Mouse (Mus musculus) midbrain, embryonic 15.5 days (tissue): ENCODE data around the gene Jsrp1. TPM values are rescaled to one million over a fixed set of nuclear protein-coding genes. Genes with fewer than 3 reads are reported as not detected.
A peak's percentile ranks its signal among the peaks of the same experiment; 100 is the strongest.

Source experiments
- ATAC-seq: fragments of 200-750 bp; cut with Nextera tagmentation; replicated peaks from 2 replicates; pipeline ENCODE4 v1.8.0; 2017; ENCODE audit warnings: moderate TSS enrichment
- H3K27ac ChIP-seq: fragments of 300-500 bp; sonication (generic); 2 replicates; pipeline ENCODE4 v1.5.1; 2015; ENCODE audit warnings: mild to moderate bottlenecking, inconsistent platforms
- H3K27me3 ChIP-seq: fragments of 300-500 bp; sonication (generic); replicated peaks from 2 replicates; pipeline ENCODE4 v1.6.1; 2015; ENCODE audit warnings: inconsistent platforms
- H3K36me3 ChIP-seq: fragments of 300-500 bp; sonication (generic); replicated peaks from 2 replicates; pipeline ENCODE4 v1.6.1; 2015; ENCODE audit warnings: inconsistent platforms
- H3K4me1 ChIP-seq: fragments of 300-500 bp; sonication (generic); 2 replicates; pipeline ENCODE4 v1.6.1; 2015; ENCODE audit warnings: inconsistent platforms
- H3K4me2 ChIP-seq: fragments of 300-500 bp; sonication (generic); 2 replicates; pipeline ENCODE4 v1.6.1; 2015; ENCODE audit warnings: inconsistent platforms, mild to moderate bottlenecking, moderate library complexity
- H3K4me3 ChIP-seq: fragments of 300-500 bp; sonication (generic); 2 replicates; pipeline ENCODE4 v1.5.1; 2015; ENCODE audit warnings: mild to moderate bottlenecking, inconsistent platforms
- H3K9ac ChIP-seq: fragments of 300-500 bp; sonication (generic); 2 replicates; pipeline ENCODE4 v1.6.1; 2015; ENCODE audit warnings: mild to moderate bottlenecking, inconsistent platforms
- H3K9me3 ChIP-seq: fragments of 300-500 bp; sonication (generic); 2 replicates; pipeline ENCODE4 v1.6.1; 2016; ENCODE audit warnings: inconsistent platforms
- WGBS: fragments of 180-500 bp; shearing (Covaris S2); methylation state at CpG from one replicate; pipeline ENCODE4 v1.1.7; 2015; ENCODE audit warnings: mixed read lengths; 5-methylcytosine and 5-hydroxymethylcytosine counted together
- polyA plus RNA-seq: library from polyadenylated mRNA; unstranded; fragments of >200 nt; fragmentation: Nextera tagmentation; extraction: Ambion mirVana; gene quantifications from 2 replicates; pipeline ENCODE4 v1.2.1, GENCODE M21; 2015

Jsrp1 gene
- polyA plus RNA-seq, 1 experiment from 2014 or later = 0.59 TPM

DNA sequence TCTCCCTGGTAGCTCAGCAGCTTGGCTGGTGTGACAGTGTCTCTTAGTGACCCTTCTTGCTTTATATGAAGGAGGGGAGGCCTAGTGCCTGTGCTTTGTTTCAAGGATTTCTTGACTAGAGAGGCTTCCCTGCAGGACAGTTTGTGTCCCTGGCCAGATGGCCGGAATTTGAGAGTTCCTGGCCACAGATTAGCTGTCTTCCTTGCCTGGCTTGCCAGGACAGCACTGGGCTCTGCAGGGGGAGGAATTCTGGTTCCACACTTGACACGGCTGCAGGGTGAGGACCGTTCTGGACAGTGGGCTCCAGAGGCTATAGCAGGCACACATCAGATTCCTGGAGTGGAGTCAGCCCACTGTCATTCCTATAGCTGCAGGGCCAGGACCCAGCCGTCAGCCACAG is 37.6 kb downstream of the Jsrp1 start:
- ATAC-seq = no peak
- Histone ChIP-seq H3K9ac (no peak overlapping the region), H3K4me3 (no peak overlapping the region), H3K4me1 (no peaks in the 10 kb centered on the region), H3K27ac (no peak overlapping the region), H3K36me3 (peaks cover 73% of the 10 kb centered on the region), H3K4me2 (no peak overlapping the region), H3K27me3 (no peaks in the 10 kb centered on the region), H3K9me3 (no peaks in the 10 kb centered on the region)
- WGBS = 88% methylated on average over 4 of the region's 4 CpGs

DNA sequence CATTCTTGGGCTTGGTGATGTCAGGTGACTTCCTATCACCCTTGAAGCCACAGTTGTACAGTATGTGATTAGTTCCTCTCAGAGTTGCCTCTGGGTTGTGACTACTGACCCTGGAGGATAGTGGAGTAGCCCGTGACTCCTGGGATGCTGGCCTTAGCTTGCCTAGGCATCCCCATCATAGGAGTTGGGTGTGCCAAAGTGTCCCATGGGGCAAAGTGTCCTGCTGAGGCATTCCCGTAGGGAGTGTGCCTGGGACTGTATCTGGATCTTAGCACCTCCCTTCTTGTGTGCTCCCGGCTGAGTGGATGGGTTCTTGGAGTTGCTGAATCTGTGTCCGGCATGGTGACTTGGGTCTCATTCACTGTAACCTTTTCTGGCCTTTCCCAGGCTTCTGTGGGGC is 38.3 kb downstream of the Jsrp1 start:
- Histone ChIP-seq H3K4me3 (no peak overlapping the region), H3K9me3 (no peaks in the 10 kb centered on the region), H3K4me2 (no peak overlapping the region), H3K9ac (no peak overlapping the region), H3K27ac (no peak overlapping the region), H3K4me1 (no peaks in the 10 kb centered on the region), H3K36me3 (peaks cover 79% of the 10 kb centered on the region), H3K27me3 (no peaks in the 10 kb centered on the region)
- no peak for ATAC-seq
- WGBS = 94% methylated on average over 4 of the region's 4 CpGs

DNA sequence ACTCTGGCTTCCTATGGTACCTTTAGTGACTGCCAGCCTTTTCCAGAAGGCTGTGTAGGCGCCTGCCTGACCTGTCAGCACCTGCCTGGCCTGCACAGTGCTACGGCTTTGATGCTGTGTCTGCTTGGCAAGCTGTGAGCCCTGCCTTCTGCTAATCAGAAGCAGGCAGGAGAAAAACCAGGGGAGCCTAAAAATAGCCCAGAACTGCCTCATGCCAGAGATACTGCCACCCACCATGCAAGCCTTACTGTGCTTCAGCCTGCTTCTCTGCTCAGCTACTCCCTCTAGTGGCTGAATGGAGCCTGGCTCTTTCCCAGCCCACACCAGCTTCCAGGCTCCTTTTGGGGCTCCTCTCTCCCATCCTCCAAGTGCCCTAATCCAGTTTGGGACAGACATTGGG is 38.7 kb downstream of the Jsrp1 start:
- Histone ChIP-seq H3K9me3 (no peaks in the 10 kb centered on the region), H3K4me3 (no peak overlapping the region), H3K27me3 (no peaks in the 10 kb centered on the region), H3K27ac (0 out of 2 replicates have a peak overlapping the region, but pooled peaks have one; percentile 44), H3K36me3 (peaks cover 83% of the 10 kb centered on the region), H3K9ac (no peak overlapping the region), H3K4me1 (no peaks in the 10 kb centered on the region), H3K4me2 (no peak overlapping the region)
- 0 out of 2 replicates have a peak, but pooled peaks have one; percentile 24 for ATAC-seq
- 64% methylated on average over 2 of the region's 2 CpGs for WGBS

DNA sequence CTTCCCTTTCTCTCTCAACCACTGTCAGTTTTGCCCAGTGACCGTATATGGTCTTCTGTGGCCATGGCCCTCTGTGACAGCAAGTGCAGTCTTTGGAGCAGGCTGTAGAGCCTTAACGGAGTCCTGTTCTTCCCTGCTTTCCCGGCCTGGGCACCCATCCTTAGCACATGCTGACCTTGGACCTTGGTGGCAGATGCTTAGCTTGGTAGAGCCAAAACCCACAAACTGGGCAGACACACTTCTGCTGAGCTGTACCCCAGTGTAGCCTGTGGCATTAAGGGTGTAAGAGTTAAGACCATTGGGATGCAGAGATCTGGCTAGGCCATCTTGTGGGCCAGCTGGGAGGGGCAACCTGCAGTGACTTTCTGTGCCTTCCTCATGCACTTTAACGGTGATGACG is 39.5 kb downstream of the Jsrp1 start:
- Histone ChIP-seq H3K27me3 (no peaks in the 10 kb centered on the region), H3K4me1 (no peaks in the 10 kb centered on the region), H3K9ac (no peak overlapping the region), H3K9me3 (no peaks in the 10 kb centered on the region), H3K36me3 (peaks cover 81% of the 10 kb centered on the region), H3K4me2 (no peak overlapping the region), H3K4me3 (no peak overlapping the region), H3K27ac (0 out of 2 replicates have a peak overlapping the region, but pooled peaks have one; percentile 44)
- WGBS = 89% methylated on average over 5 of the region's 5 CpGs
- no peak for ATAC-seq

DNA sequence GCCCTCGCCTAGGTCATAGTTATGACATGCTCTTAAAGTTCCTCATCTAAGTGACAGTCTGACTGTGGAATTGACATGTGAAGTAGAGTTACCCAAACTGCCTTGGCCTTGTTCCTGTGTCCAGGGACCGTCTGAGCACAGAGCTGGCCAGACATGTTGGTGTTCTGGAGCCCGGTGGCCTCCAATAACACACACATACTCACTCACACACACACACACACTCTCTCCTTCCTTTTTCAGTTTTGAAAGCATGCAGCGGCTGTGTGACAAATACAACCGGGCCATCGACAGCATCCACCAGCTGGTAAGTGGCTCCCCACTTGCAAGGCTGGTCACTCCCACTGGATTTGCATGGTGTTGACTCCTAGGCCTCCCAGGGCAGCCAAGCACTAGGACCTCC is 44.9 kb downstream of the Jsrp1 start:
- Histone ChIP-seq H3K9me3 (no peaks in the 10 kb centered on the region), H3K9ac (no peak overlapping the region), H3K36me3 (peaks cover 54% of the 10 kb centered on the region), H3K27ac (no peak overlapping the region), H3K27me3 (no peaks in the 10 kb centered on the region), H3K4me3 (no peak overlapping the region), H3K4me2 (no peak overlapping the region), H3K4me1 (no peaks in the 10 kb centered on the region)
- 94% methylated on average over 6 of the region's 6 CpGs for WGBS
- ATAC-seq = no peak

DNA sequence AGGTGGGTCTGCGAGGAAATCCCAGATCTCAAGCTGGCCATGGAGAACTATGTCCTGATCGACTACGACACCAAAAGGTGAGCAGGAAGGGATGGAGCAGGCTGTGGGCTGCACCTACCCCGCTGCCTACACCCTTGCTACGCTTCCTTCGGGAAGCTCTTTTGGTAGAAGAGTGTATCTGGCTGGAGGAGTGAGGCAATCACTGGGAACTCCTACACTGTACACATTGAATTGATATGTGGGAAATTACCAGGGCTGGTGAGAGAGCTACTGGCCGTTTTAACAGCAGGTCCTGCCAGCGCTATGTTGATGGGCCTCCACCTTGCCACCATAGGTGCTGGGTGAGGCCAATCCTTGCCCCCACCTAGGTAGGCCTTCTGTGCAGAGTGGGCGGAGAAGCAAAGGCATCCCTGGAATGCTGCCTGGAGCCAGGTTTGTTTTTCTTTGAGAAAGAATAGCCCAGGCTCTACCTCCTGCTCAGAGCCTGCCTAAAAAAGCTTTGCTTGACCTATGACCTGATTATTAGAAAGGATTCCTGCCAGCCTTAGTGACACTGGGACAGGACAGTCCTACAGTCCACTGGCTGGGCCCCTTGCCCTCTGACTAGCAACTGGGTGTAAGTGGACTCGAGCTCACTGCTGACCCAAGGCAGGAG is 47.0 kb downstream of the Jsrp1 start:
- H3K4me1 ChIP-seq = no peaks in the 10 kb centered on the region
- no peak overlapping the region for H3K4me2 ChIP-seq
- H3K4me3 ChIP-seq = no peak overlapping the region
- ATAC-seq = no peak
- H3K9me3 ChIP-seq = no peaks in the 10 kb centered on the region
- H3K27me3 ChIP-seq = no peaks in the 10 kb centered on the region
- H3K27ac ChIP-seq = no peak overlapping the region
- H3K36me3 ChIP-seq = peaks cover 35% of the 10 kb centered on the region
- no peak overlapping the region for H3K9ac ChIP-seq
- WGBS = 87% methylated on average over 10 of the region's 10 CpGs

DNA sequence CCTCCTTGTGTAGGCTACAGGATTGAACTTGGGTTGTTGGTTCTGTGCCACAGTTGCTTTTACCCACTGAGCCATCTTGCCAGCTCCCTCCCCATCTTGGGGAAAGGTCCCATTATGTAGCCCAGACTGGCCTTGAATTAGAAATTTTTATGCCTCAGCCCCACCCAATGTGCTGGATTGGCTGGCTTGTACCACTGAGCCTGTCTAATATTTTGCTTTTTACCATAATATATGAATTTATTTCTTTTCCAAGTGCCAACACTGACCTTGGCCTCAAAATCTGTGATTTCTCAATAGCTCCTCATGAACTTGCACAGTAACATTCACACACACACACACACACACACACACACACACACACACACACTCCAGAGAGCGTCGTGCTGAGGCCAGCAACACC is 47.6 kb downstream of the Jsrp1 start:
- H3K4me3 ChIP-seq = no peak overlapping the region
- WGBS = 89% methylated on average over 2 of the region's 2 CpGs
- H3K4me2 ChIP-seq = no peak overlapping the region
- H3K27me3 ChIP-seq = no peaks in the 10 kb centered on the region
- no peak overlapping the region for H3K9ac ChIP-seq
- H3K27ac ChIP-seq = no peak overlapping the region
- ATAC-seq = no peak
- H3K9me3 ChIP-seq = no peaks in the 10 kb centered on the region
- H3K4me1 ChIP-seq = peaks cover 4% of the 10 kb centered on the region
- peaks cover 30% of the 10 kb centered on the region for H3K36me3 ChIP-seq

DNA sequence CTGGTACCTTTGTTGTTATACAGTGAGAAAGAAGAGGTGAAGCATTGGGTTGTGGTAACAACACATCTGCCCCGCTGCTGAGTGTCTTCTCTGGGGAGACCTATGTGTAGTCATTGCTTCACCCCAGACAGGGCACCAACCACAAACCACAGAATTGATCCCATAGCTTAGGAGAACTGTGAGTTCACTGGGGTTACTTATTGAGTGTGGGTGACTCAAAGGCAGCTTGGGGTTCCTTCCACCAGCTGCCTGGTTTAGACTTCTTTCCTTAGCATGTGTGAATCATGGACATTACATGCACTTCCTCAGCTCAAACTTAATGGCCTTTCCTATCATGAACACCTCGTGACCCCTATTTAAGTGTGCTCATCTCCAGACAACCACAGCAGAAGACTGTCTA is 49.8 kb downstream of the Jsrp1 start:
- H3K27me3 ChIP-seq = no peaks in the 10 kb centered on the region

DNA sequence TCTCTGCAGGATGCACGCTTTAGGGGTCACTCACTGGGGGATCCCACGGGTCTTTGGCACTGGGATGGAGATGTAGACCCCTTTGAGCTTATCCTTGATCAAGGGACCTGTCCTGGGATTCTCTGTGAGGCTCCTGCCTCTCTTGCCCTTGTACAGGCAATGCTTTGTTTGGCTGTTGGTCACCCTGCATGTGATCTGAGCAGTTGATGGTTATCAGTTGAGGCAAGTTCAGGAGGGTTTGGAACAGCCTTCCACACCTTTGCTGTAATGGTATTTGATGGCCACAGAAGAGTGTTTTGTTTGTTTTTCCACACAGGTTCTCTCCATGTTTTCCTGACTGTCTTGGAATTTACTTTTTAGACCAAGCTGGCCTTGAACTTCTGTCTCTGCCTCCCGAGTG is 51.5 kb downstream of the Jsrp1 start:
- 0 out of 2 replicates have a peak, but pooled peaks cover 6% of the 10 kb centered on the region for H3K36me3 ChIP-seq
- WGBS = 67% methylated on average over 3 of the region's 3 CpGs
- no peak overlapping the region for H3K4me2 ChIP-seq
- no peaks in the 10 kb centered on the region for H3K9me3 ChIP-seq
- no peak overlapping the region for H3K9ac ChIP-seq
- H3K4me3 ChIP-seq = no peak overlapping the region
- H3K27ac ChIP-seq = no peak overlapping the region
- no peaks in the 10 kb centered on the region for H3K27me3 ChIP-seq
- ATAC-seq = no peak
- H3K4me1 ChIP-seq = peaks cover 22% of the 10 kb centered on the region

More for the DNA sequence above, 49.8 kb downstream of the Jsrp1 start:
- peaks cover 6% of the 10 kb centered on the region for H3K4me1 ChIP-seq
- 97% methylated on average over 2 of the region's 2 CpGs for WGBS
- no peak overlapping the region for H3K4me3 ChIP-seq
- H3K9me3 ChIP-seq = no peaks in the 10 kb centered on the region
- ATAC-seq = no peak
- H3K9ac ChIP-seq = no peak overlapping the region
- no peak overlapping the region for H3K4me2 ChIP-seq
- H3K36me3 ChIP-seq = peaks cover 14% of the 10 kb centered on the region
- no peak overlapping the region for H3K27ac ChIP-seq

DNA sequence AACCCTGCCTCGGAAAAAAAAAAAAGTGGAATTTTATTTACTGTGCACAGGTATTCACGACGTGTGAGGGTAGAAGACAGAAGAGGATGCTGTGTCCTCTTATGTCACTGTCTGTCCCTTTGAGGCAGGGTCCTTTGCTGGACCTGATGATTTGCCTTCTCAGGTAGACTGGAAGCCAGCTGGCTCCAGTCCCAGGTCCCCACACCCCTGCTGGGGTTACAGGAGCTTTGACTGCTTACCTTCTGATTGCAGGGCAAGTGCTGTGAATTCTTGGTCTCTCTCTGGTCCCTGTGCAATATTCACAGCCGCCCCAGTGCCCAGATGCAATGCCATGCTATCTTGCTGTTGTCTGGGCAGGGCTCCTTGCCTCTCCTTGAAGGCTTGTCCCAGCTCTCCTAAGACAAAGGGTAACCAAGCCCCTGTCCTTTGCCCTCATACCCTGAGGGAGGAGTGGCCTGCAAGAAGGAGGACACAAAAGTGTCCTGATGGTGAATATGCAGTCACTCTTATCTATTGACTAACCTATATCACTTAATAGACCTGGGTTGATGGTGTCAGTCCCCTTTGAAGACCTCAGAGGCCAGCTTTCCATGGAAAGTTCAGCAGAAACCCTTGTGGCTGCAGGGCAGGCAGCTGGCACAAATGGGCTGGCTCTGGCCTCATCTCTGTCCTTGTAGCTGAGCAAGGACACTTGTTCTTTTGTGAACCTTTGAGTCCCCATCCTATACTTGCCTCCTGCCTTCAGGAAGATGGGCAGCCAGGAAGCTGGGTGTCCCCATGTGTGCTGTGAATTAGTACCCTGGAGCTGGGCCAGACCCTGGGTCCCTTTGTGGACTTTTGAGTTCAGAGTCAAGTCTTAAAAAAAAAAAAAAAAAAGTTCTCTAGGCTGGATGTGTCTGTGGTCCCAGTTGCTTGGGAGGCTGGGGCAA is 52.4 kb downstream of the Jsrp1 start:
- Histone ChIP-seq H3K9ac (no peak overlapping the region), H3K4me1 (peaks cover 32% of the 10 kb centered on the region), H3K36me3 (no peaks in the 10 kb centered on the region), H3K4me2 (no peak overlapping the region), H3K9me3 (no peaks in the 10 kb centered on the region), H3K27ac (no peak overlapping the region), H3K27me3 (no peaks in the 10 kb centered on the region), H3K4me3 (no peak overlapping the region)
- WGBS = 94% methylated on average over 4 of the region's 4 CpGs
- no peak for ATAC-seq

DNA sequence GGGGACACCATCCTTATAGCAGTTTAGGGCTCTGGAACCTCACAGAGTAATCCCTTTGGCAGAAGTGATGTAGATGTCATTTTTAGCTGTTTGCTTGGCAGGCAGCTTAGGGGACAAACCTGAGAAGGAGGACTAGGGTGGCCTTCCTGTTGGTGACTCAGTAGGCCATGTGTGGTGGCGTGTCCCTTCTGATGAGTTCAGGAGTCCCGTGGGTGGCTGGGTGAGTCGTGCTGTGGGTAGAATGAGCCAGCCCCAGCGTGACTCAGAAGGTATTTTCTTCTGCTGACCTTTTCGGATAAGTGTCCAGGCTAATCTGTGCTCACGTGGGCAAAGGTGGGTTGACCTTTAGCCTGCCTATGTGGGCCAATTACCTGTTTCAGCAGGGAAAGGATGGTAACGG is 54.6 kb downstream of the Jsrp1 start:
- peaks cover 33% of the 10 kb centered on the region for H3K4me1 ChIP-seq
- no peak overlapping the region for H3K4me3 ChIP-seq
- no peak overlapping the region for H3K27ac ChIP-seq
- no peaks in the 10 kb centered on the region for H3K9me3 ChIP-seq
- no peak overlapping the region for H3K9ac ChIP-seq
- 84% methylated on average over 7 of the region's 7 CpGs for WGBS
- ATAC-seq = no peak
- no peaks in the 10 kb centered on the region for H3K27me3 ChIP-seq
- H3K36me3 ChIP-seq = no peaks in the 10 kb centered on the region
- no peak overlapping the region for H3K4me2 ChIP-seq
